Mouse (Mus musculus): ENCODE measurements around the gene Spi1. TPM values are rescaled to one million over a fixed set of nuclear protein-coding genes. Genes with fewer than 3 reads are reported as not detected.
"Not testable (repeated sequence)": the region's sequence is repeated elsewhere in the genome, so short reads cannot be mapped to it uniquely, and the experiment has no call there.

Spi1 gene
- polyA plus RNA-seq, 1 experiment = 32.3 TPM

DNA sequence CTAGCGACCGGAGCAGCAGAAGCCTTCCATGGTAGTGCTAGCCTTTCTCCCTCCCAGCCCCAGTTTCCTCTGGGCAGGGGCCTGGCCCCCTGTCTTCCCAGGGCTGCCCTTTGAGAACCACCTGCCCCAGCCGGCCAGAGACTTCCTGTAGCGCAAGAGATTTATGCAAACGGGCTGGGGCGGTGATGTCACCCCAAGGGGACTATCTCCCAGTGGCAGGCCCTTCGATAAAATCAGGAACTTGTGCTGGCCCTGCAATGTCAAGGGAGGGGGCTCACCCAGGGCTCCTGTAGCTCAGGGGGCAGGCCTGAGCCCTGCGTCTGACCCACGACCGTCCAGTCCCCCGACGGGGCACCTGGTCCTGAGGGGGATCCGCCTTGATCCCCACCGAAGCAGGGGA is 14.3 kb downstream of the Spi1 start:
- no peak for DNase-seq (ENCODE audit: low read depth)

- no peak for DNase-seq (ENCODE audit: low read depth)
These were observed 14.8 kb downstream of the Spi1 start for GRCm38 (mm10) chr2:91097015-91097414.

DNA sequence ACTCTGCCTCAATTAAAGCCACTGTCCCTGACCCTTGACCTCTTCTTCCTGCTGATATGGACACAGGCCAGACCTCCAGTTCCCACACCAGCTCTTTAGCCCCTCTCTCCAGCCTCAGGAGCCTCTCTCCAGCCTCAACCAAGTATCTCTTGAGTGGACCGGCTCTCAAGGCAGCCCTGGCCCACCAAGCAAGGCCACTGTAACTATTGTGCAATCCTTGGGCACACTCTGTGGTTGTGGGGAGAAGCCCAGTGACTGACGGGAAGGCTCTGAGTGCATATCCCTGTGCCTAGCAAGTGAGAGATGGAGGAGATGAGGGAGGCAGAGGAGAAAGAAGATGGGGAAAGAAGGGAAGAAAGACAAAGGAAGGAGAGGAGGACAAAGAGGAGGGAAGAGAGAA is 16.0 kb downstream of the Spi1 start:
- DNase-seq (ENCODE audit: low read depth) = no peak

- no peak for DNase-seq (ENCODE audit: low read depth)
These were observed 19.0 kb downstream of the Spi1 start for GRCm38 (mm10) chr2:91101124-91101740.

DNA sequence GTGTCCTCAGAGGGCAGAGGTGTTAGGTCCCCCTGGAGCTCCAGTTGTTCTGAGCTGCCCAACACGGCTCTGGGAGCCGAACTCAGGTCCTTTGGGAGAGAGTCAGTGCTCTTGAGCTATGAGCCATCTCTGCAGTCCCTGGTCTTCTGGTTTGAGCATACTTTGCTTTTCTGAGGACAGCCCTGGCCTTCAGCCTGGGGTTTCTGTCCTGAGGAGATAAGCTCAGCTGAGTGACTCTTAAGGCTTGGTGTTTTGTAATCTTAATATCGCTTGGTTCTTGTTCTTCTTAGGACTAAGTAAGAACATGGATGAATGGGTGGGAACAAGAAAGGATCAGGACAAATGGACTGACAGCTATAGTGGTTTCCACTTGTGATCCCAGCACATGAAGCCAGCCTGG is 26.0 kb downstream of the Spi1 start:
- DNase-seq (ENCODE audit: low read depth) = no peak

- DNase-seq (ENCODE audit: low read depth) = peak; percentile 68
These were observed 27.1 kb downstream of the Spi1 start for GRCm38 (mm10) chr2:91109241-91109640.

DNA sequence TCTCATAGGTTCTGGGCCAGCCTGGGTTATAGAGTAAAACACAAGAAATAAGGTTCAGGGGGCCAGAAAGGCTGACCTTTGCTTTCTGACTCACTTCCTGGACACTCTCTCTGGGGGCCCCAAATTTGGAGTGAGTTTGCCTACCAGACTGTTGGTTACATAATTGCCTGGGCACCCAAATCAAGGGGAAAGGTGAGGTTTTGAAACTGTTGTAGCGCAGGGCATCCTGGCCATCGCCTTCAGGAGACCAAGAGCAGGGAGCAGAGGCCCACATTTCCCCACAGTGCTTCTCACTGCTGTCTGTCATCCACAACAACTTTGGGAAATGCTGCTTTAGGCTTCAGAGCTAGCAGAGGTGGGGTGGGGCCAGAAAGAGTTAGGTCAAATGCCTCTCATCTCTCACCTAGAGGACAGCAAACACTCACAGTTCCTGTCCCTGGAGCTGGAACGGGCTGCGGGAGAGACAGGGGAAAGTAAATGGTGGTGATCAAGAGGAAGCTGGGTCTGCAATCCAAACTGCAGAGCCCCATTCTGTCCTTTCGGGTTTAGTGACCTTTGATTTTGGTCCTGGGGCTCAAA is 27.7 kb downstream of the Spi1 start:
- DNase-seq (ENCODE audit: low read depth) = no peak

GRCm38 (mm10) chr2:91110429-91110828 is 28.2 kb downstream of the Spi1 start:
- no peak for DNase-seq (ENCODE audit: low read depth)

- not testable (repeated sequence) for DNase-seq (ENCODE audit: low read depth)
These were observed 29.6 kb downstream of the Spi1 start for GRCm38 (mm10) chr2:91111832-91112231.

DNA sequence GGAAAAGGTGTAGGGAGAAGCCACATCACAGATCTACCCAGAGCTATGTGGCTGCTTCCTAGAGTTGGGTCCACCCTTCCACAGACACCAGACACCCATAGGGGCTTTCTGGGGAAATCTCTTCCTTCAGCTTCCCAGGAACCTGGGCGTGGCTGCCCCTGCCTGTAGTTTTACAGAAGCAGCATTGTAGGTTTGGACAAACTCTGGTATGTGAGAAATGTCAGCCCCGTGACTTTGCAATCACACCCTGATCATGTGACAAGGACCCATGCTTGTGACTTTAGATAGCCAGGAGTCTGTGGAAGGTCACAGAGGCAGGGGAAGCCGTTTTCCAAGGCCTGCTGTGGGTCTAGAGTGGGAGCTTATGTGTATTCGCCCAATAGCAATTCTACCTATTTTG is 30.3 kb downstream of the Spi1 start:
- DNase-seq (ENCODE audit: low read depth) = no peak

DNA sequence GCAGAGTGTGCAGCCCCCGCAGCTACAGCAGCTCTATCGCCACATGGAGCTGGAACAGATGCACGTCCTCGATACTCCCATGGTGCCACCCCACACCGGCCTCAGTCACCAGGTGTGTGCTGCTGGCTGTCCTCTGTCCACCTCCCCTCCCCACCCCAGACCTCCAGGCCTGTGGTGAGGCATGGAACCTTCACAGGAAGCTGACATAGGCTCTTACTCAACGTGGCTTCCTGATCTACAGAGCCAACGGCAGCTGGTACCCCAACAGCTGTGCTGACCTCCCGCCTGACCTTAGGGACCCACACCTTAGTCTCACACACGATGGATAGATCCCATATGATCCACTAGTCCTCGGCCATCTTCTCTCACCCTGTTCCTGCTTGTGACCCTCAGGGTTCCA is 31.1 kb downstream of the Spi1 start:
- no peak for DNase-seq (ENCODE audit: low read depth)

DNA sequence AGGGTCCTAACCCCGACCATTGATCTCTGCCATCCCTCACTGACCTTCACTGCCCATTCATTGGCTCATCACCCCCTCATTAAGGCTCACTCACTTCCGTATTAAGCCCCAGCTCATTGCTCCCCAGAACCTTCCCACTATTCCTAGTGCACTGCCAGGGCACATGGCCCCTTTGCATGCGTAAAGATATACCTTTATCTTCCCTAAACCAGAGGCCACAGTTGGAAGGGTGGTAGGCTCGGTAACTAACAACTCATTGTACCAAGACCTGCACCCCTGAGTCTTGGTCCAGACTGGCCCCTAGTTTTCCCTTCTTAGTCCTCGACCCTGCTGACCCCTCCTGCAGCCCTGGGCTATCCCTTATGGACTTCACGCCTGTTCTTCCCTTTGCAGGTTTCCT is 31.7 kb downstream of the Spi1 start:
- no peak for DNase-seq (ENCODE audit: low read depth)

DNA sequence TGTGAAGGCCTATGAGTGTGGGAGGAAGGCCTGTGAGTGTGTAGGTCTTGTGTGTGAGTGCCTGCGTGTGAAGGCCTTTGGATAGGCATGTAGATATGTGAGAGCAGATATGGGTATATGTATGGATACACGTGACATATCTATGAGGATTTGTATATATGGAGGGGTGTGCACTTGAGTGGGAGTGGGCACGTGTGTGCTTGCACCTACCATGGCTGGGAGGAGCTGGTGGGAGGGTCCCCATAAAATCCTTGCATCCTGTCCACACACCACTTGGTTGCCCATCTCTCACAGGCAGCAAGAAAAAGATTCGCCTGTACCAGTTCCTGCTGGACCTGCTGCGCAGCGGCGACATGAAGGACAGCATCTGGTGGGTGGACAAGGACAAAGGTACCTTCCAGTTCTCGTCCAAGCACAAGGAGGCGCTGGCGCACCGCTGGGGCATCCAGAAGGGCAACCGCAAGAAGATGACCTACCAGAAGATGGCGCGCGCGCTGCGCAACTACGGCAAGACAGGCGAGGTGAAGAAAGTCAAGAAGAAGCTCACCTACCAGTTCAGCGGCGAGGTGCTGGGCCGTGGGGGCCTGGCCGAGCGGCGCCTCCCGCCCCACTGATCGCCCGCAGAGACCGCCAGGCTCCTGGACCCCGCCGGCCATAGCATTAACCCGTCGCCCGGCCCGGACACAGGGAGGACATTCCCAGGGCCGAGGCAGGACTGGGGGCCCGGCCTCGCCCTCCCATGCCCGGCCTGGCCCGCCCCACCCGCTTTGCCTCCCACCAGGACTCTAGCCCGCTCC is 32.8 kb downstream of the Spi1 start:
- no peak for DNase-seq (ENCODE audit: low read depth)

DNA sequence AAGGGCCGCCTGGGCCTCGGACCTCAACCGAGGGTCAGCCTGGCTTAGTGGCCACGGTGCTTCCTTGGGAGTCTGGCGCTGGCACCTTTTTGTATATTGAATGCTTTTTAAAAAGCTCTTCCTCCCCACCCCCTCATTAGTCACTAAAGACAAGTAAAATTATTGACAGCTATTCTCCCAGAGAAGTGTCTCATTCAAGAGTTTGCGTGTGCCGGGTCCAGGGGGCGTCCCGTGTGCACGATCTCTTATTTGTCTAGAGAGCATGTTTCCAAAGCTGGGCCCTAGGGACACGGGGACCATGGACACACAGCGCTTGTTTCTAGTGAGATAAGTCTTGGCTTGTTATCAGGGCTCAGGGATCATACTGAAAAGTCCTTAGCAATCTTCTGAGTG is 33.4 kb downstream of the Spi1 start:
- DNase-seq (ENCODE audit: low read depth) = no peak

DNA sequence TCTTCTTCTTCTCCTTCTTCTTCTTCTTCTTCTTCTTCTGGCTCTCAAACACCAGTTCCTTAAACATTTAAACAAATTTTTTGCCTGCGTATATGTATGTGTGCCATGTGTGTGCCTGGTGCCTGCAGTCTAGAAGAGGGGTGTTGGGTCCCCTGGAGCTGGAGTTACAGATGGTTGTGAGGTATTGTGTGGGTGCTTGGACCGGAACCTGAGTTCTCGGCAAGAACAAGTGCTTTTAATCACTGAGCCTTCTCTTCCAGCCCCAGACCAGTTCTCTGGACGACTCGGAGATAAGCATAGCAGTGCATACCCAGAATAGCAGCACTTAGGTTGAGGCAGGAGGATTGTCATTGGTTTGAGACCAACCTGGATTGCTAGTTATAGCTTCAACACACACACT is 34.7 kb downstream of the Spi1 start:
- no peak for DNase-seq (ENCODE audit: low read depth)

DNA sequence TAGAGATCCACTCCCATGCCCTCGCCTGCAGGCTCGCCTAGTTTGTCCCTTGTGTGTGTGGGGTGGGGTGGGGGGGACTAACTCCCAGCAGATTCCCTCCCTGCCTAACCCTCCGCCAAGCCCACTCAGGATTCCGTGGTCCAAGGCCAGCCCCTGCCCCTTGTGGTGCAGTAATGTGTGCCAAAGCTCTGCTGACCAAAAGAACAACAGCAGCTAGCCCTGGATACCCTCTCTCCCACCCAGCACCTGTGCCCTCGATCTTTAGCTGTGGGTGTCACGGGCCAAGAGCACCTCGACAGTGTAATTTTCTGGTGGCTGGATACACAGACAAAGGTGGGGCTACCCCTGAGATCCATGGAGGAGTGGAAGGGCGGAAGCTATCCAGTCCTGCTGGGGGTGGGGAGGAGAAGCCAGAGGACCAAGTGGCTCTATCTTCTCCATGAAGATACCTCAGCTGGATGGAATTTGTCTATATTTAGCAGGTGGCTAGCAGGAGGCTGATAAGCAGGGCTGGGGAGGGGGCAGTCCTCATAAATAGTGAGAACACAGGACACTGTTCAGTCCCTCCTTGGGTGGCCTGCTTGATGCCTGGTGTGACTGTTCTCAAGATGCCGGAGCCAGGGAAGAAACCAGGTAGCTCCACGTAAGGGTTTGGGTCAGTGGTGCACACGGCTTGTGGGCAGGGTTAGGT is 35.5 kb downstream of the Spi1 start, which contains the start of gene Mybpc3:
Mybpc3 (plus strand) TSS at position 560 of the 691 bp plus-strand sequence.
- no peak for DNase-seq (ENCODE audit: low read depth)

DNA sequence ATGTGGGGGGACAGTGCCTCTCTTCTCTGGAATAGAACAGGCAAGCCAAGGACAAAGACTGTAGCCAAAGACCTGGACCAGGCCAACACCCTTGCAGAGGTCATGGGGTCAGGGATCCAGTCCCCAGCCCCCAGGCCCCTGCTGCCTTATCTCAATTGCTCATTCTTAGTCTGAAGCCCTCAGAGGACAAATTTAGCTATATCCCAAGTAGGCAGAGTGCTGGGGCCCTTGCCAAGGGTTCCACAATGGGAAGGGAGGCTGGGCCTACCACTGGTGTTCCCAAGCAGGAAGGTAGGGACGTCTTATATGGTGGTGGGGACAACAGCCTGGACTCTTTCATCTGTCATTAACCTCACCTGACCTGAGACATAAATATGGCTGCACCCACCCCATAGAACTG is 36.5 kb downstream of the Spi1 start:
- no peak for DNase-seq (ENCODE audit: low read depth)

DNA sequence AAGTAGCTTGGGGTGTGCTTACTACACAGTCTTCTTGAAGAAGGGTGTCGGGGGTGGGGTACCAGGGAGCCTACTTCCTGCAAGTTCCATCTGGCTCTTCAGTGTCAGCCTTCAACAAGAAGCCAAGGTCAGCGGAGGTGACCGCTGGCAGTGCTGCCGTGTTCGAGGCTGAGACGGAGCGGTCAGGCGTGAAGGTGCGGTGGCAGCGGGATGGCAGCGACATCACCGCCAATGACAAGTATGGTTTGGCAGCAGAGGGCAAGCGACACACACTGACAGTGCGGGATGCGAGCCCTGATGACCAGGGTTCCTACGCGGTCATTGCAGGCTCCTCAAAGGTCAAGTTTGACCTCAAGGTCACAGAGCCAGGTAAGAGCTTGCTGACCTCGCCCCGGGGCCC is 36.9 kb downstream of the Spi1 start:
- DNase-seq (ENCODE audit: low read depth) = no peak

DNA sequence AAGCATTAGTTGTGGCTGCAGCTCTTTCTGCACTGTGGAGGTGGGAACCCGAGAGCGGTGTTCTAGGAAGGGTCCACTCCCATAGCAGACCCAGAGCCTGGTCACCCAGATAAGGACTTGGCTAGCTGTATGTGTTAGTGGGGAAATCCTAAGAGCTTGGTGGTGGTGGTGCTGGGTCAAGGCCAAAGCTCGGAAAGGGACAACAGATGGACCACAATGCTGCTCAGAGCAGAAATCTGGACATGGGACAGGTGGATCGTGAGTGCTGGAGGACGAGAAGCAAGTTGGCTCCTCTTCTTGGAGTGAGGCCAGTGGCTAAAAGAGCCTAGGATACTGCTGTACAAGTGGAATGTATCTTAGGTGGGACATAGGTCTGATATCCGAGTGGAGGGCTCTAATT is 37.4 kb downstream of the Spi1 start:
- no peak for DNase-seq (ENCODE audit: low read depth)

- DNase-seq (ENCODE audit: low read depth) = no peak
These were observed 38.1 kb downstream of the Spi1 start for GRCm38 (mm10) chr2:91120261-91120671.

- DNase-seq (ENCODE audit: low read depth) = no peak
These were observed 38.8 kb downstream of the Spi1 start for GRCm38 (mm10) chr2:91121011-91121410.

- no peak for DNase-seq (ENCODE audit: low read depth)
These were observed 39.3 kb downstream of the Spi1 start for GRCm38 (mm10) chr2:91121497-91121896.

DNA sequence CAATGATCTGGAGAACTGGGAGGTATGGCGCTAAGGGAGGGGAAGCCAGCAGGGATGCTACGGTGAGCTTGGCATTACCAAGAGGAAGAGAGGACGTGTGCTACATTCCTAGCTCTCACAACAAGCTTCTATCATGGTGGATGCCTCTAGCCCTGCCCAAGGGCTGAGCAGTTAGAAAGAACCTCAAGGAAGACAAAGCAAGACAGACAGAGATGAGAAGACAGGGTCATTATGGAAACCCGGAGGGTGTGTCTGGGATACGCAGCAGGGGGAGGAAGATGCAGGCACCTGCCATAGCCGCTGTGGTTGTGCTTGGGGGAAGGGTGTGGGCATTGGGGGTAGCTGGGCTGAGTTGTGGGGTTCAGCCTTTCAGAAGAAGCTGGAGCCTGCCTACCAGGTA is 41.3 kb downstream of the Spi1 start:
- DNase-seq (ENCODE audit: low read depth) = no peak

Data from gonadal fat pad, adult 2 months (tissue).